Mouse (Mus musculus) midbrain, embryonic 14.5 days (tissue): ENCODE measurements around the gene Sptlc3. TPM values are rescaled to one million over a fixed set of nuclear protein-coding genes. Genes with fewer than 3 reads are reported as not detected.

Experiments
- ATAC-seq: fragments of 200-750 bp; cut with Nextera tagmentation; 2 replicates; pipeline ENCODE4 v1.8.0; 2017; ENCODE audit warnings: moderate number of reproducible peaks, moderate library complexity; ENCODE audit not compliant: low FRiP score, low TSS enrichment
- DNase-seq: peaks from one replicate; pipeline ENCODE4 v3.0.0-alpha.2; 2015
- H3K27ac ChIP-seq: fragments of 300-500 bp; sonication (generic); replicated peaks from 2 replicates; pipeline ENCODE4 v1.5.1; 2014; ENCODE audit warnings: mild to moderate bottlenecking, low read depth, low read length, moderate library complexity
- H3K27me3 ChIP-seq: fragments of 300-500 bp; sonication (generic); 2 replicates; pipeline ENCODE4 v1.6.1; 2014; ENCODE audit warnings: low read length, control low read depth, mixed read lengths; ENCODE audit not compliant: control insufficient read depth, insufficient read depth
- H3K36me3 ChIP-seq: fragments of 300-500 bp; sonication (generic); 2 replicates; pipeline ENCODE4 v1.6.1; 2014; ENCODE audit warnings: low read length, control low read depth; ENCODE audit not compliant: control insufficient read depth, insufficient read depth
- H3K4me1 ChIP-seq: fragments of 300-500 bp; sonication (generic); 2 replicates; pipeline ENCODE4 v1.6.1; 2014; ENCODE audit warnings: mild to moderate bottlenecking, antibody characterized with exemption, low read length, control low read depth; ENCODE audit not compliant: control insufficient read depth, insufficient read depth
- H3K4me2 ChIP-seq: fragments of 300-500 bp; sonication (generic); 2 replicates; pipeline ENCODE4 v1.6.1; 2014; ENCODE audit warnings: mild to moderate bottlenecking, low read length, moderate library complexity
- H3K4me3 ChIP-seq: fragments of 300-500 bp; sonication (generic); replicated peaks from 2 replicates; pipeline ENCODE4 v1.5.1; 2014; ENCODE audit warnings: low read depth, low read length
- H3K9ac ChIP-seq: fragments of 300-500 bp; sonication (generic); replicated peaks from 2 replicates; pipeline ENCODE4 v1.6.1; 2014; ENCODE audit warnings: mild to moderate bottlenecking, low read length, moderate library complexity
- H3K9me3 ChIP-seq: fragments of 300-500 bp; sonication (generic); 2 replicates; pipeline ENCODE4 v1.6.1; 2016; ENCODE audit warnings: low read length, control low read depth, mixed read lengths; ENCODE audit not compliant: control insufficient read depth
- WGBS: fragments of 180-500 bp; shearing (Covaris S2); extraction: QIAGEN DNeasy Blood & Tissue Kit; methylation state at CpG from one replicate; pipeline ENCODE4 v1.1.7; 2014; 5-methylcytosine and 5-hydroxymethylcytosine counted together
- polyA plus RNA-seq: library from polyadenylated mRNA; unstranded; fragments of >200 nt; fragmentation: Nextera tagmentation; extraction: Ambion mirVana; gene quantifications from 2 replicates; pipeline ENCODE4 v1.2.1, GENCODE M21; 2014

Gene Sptlc3
- polyA plus RNA-seq, 1 experiment from 2014 or later = not detected

DNA sequence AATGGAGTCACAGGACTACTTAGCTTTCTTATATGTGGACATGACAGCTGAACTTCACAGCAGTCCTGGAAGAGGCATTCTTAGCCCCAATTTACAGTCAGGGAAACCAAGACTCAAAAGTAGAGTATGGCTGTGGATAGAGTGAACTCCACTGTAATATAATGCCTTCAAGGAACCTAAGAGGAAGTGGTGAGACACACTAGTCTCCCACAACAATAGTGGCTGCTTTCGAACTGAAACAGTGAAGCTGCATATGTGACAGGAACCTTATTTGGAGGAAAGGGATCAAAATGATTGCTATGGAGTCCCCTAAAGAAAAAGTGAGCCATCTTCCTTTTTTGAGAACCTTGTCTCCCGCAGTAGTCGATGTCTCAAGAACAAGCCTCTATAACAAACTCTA, 178.1 kb downstream of the Sptlc3 start:
- no peaks in the 10 kb centered on the region for H3K36me3 ChIP-seq
- no peak overlapping the region for H3K9ac ChIP-seq
- H3K9me3 ChIP-seq = no peaks in the 10 kb centered on the region
- H3K27me3 ChIP-seq = no peaks in the 10 kb centered on the region
- 0 out of 2 replicates have a peak, but pooled peaks cover 7% of the 10 kb centered on the region for H3K4me1 ChIP-seq
- ATAC-seq (no peak), DNase-seq (no peak)
- no peak overlapping the region for H3K27ac ChIP-seq
- no peak overlapping the region for H3K4me3 ChIP-seq
- WGBS = 95% methylated on average over 3 of the region's 3 CpGs
- H3K4me2 ChIP-seq = no peak overlapping the region

DNA sequence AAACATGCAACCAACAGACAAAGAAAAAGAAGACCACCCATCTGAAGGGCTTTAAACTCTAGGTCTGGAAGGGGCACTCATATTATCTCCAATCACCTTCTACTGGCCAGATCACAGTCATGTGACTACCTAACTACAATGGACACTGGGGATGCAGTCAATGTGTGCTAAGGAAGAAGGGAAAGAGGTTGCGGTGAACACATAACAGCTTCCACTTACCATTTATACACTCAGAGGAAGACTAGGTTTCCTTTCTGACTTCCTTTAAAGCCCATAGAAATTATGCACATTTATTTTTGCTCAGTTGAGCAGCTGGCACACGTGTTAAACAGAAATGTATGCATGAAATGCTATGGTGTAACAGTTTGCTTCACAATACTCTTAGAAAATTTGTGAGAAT, 178.7 kb downstream of the Sptlc3 start:
- DNase-seq (no peak), ATAC-seq (no peak)
- Histone ChIP-seq H3K4me2 (no peak overlapping the region), H3K4me3 (no peak overlapping the region), H3K4me1 (0 out of 2 replicates have a peak, but pooled peaks cover 9% of the 10 kb centered on the region), H3K36me3 (no peaks in the 10 kb centered on the region), H3K9me3 (no peaks in the 10 kb centered on the region), H3K27me3 (no peaks in the 10 kb centered on the region), H3K9ac (no peak overlapping the region), H3K27ac (no peak overlapping the region)
- 68% methylated on average over 2 of the region's 2 CpGs for WGBS

DNA sequence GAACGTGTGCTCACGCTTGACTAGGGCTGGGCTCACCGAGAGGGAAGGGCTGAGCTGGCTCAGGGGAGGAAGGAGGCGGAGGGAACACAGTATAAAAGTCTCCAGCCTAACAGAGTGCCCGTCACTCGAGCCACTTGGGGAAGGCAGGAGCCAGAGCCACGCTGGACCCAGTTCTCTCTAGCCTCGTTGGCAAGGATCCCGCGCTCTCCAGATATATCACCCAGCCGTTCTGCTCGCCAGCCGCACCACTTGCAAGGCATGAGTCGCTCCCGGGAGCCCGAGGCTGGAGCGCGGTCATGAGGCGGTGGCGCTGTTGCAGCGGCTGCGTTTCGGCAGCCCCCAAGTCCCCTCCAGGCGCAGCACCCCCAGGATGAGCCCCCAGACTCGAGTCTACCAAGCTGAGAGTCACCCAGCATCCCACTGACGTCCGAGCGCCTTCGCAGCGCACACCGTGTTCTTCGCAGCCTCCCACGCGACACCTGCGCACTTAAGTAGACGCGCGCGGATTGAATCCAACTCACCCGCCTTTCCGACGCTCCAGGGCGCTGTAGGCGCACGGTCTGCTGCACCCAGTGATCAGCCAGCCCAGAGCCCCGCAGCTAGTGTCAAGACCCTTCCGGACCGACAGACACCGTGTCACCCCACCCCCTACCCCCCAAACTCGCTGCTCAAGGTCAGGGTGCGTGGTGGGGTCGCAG, 183.5 kb downstream of the Sptlc3 start:
- under 1% methylated on average over 52 of the region's 52 CpGs for WGBS
- ATAC-seq (peak; percentile 46), DNase-seq (peak; percentile 80)
- Histone ChIP-seq H3K27me3 (peaks cover 9% of the 10 kb centered on the region), H3K4me1 (0 out of 2 replicates have a peak, but pooled peaks cover 16% of the 10 kb centered on the region), H3K27ac (no peak overlapping the region), H3K4me3 (peak overlapping the region; percentile 95), H3K4me2 (peak overlapping the region; percentile 100), H3K9me3 (no peaks in the 10 kb centered on the region), H3K9ac (peak overlapping the region; percentile 82), H3K36me3 (no peaks in the 10 kb centered on the region)

DNA sequence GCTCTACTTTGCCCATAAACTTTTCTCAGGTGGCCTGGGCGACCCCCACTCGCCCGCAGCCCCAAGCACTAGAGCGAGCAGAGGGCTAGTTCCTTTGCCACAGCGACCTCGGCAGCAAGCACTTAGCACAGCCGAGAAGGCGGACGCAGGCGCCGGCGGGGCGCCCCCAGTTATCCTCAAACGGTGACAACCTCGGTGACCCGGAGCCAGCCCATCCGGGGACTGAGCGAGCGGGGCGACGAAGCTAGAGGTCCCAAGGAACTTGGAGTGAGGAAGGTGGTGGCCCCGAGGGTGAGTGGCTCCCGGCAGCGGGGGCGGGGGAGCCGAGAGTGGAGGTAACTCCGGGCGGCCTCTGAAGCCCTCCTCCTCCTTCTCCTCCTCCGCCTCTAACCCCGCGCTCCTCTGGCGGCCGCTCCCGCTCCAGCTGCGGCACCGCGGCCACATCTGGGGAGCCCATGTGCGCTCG, 184.1 kb downstream of the Sptlc3 start, which contains the start of gene Ism1:
Ism1 (plus strand) TSS at position 370 of the 466 bp plus-strand sequence.
- WGBS = under 1% methylated on average over 39 of the region's 39 CpGs
- peak within 1 kb of the TSS; percentile 82 for H3K9ac ChIP-seq
- H3K36me3 ChIP-seq = no peaks in the 10 kb centered on the region
- DNase-seq (peak; percentile 70), ATAC-seq (peak; percentile 74)
- H3K27ac ChIP-seq = peak within 1 kb of the TSS; percentile 77
- H3K9me3 ChIP-seq = no peaks in the 10 kb centered on the region
- peaks cover 9% of the 10 kb centered on the region for H3K27me3 ChIP-seq
- H3K4me3 ChIP-seq = peak within 1 kb of the TSS; percentile 95
- 0 out of 2 replicates have a peak, but pooled peaks cover 16% of the 10 kb centered on the region for H3K4me1 ChIP-seq
- H3K4me2 ChIP-seq = peak within 1 kb of the TSS; percentile 100

DNA sequence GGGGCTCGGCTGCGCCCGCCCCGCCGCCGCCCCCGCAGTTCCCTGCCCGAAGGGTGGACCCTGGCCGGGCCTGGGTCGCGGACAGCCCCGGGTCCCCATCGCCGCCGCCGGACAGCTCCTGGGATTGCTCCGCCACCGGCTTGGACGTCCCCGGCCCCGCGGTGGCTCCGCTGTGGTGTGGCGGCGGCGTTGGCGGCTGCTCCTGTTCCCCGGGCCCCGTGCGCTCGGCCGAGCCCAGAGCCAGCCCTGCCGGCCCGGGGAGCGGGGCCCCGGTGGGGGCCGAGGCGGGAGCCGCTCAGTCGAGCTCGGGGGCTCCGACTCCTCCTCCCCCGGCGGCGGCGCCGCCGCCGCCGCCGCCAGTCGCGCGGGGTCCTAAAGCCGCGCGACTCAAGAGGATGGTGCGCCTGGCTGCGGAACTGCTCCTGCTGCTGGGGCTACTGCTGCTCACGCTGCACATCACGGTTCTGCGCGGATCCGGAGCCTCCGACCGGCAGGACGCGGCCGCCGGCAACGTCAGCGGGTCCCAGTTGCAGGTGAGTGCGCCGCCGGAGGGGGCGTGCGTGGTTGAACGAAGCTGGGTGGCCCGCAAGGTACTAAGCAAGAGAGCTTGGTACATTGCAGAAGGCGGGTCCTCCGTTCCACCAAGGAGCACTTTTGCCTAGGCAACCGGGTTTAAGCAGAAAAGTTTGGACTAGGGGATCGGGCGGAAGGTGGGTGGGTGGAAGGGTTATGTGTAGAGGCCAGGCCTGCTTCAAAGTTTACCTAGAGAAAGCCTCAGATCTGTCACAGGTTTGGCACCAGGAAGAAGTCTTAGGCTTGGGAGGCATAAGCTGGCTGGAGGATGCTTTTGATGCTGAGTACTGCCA, 184.8 kb downstream of the Sptlc3 start:
- WGBS = under 1% methylated on average over 68 of the region's 84 CpGs
- no peaks in the 10 kb centered on the region for H3K36me3 ChIP-seq
- peak overlapping the region; percentile 100 for H3K4me2 ChIP-seq
- peak overlapping the region; percentile 82 for H3K9ac ChIP-seq
- H3K4me3 ChIP-seq = peak overlapping the region; percentile 95
- no peaks in the 10 kb centered on the region for H3K9me3 ChIP-seq
- H3K27me3 ChIP-seq = peaks cover 9% of the 10 kb centered on the region
- H3K4me1 ChIP-seq = 0 out of 2 replicates have a peak, but pooled peaks cover 16% of the 10 kb centered on the region
- ATAC-seq (peak; percentile 89), DNase-seq (peak; percentile 87)
- H3K27ac ChIP-seq = peak overlapping the region; percentile 77

DNA sequence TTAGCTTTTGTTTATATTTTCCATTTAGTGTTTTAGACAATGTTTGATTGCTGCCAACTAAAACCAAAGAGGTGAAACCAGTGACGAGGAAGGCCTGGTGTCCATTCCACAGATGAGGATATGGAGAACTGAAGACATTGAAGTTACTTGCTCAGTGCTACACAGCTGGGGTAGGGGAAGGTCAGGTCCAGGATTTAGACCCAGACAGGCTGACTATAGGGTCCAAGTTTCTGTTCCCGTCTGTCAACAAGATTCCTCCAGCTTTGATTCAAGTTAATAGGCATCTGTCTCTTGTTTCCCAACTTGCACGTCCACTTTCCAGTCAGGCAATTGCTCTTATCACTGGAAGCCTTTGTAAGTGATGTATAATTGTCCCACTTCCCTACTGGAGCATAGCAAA, 188.8 kb downstream of the Sptlc3 start:
- H3K27ac ChIP-seq = no peak overlapping the region
- H3K4me1 ChIP-seq = 0 out of 2 replicates have a peak, but pooled peaks cover 6% of the 10 kb centered on the region
- H3K9ac ChIP-seq = no peak overlapping the region
- no peaks in the 10 kb centered on the region for H3K36me3 ChIP-seq
- no peak overlapping the region for H3K4me2 ChIP-seq
- H3K4me3 ChIP-seq = no peak overlapping the region
- DNase-seq (no peak), ATAC-seq (no peak)
- WGBS = 83% methylated on average over 3 of the region's 3 CpGs
- no peaks in the 10 kb centered on the region for H3K9me3 ChIP-seq
- H3K27me3 ChIP-seq = peaks cover 9% of the 10 kb centered on the region

Other genes starting within 250 kb of the Sptlc3 start
- gene Ism1, start 184.3 kb downstream of the Sptlc3 start, polyA plus RNA-seq = 0.42 and 0.50 TPM in 2 replicates